Mouse (Mus musculus): ENCODE results near the gene Foxo1. TPM values are rescaled to one million over a fixed set of nuclear protein-coding genes. Genes with fewer than 3 reads are reported as not detected.

Gene Foxo1
- polyA plus RNA-seq, 1 experiment from 2014 or later: 3.0 TPM

DNA sequence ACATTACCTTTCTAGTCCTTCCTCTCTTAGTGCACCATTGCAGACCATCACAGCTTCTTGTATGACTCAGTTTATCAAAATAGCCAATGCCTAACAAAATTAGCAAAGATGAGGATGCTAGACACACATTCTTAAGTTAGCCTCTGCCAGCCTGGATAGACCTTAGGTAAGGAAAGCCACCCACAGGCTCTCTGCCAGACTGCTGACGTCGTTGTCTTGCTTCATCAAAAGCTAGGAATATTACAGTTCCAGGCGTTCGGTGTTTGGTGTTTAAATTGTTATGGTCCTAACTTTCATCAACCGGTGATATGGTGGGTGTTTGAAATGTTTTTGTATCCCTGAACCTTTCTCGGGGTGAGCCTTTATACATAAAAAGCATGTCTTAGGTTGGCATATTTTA is 96.4 kb downstream of the Foxo1 start:
- no peaks in the 10 kb centered on the region for H3K36me3 ChIP-seq (ENCODE audit: control insufficient read depth, insufficient read depth, low read length)
- H3K27ac ChIP-seq (ENCODE audit: low read depth, low read length): no peak overlapping the region
- no peaks in the 10 kb centered on the region for H3K9me3 ChIP-seq (ENCODE audit: control insufficient read depth, low read length)
- H3K27me3 ChIP-seq (ENCODE audit: control insufficient read depth, insufficient read depth, low read length): no peaks in the 10 kb centered on the region
- no peak for ATAC-seq (ENCODE audit: low FRiP score)
- WGBS: 88% methylated on average over 6 of the region's 6 CpGs
- no peak for DNase-seq (ENCODE audit: low spot score, missing footprints)
- H3K4me3 ChIP-seq (ENCODE audit: low read depth, low read length): no peak overlapping the region
- no peaks in the 10 kb centered on the region for H3K4me1 ChIP-seq (ENCODE audit: control insufficient read depth, insufficient read depth, low read length)
- no peak overlapping the region for H3K9ac ChIP-seq (ENCODE audit: low read length)
- H3K4me2 ChIP-seq: no peak overlapping the region

DNA sequence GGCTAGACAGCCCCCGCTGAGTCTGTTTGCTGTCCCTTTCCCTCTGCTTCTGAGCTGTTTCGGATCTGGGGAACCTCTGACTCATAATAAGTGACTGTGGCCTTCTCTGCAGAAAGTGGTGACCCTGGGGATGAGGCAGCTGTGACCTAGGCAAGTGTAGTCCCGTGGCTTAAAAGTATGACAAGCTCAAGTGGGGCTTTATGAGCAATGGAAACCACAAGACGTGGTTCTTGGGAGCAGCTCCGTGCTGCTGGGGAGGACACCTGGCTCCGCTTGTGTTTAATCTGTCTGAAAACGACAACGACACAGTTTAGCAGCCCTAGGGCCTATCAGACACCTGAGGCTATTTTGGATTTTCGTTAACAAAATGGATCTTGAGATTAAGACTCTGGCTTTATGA is 101.1 kb downstream of the Foxo1 start:
- DNase-seq (ENCODE audit: low spot score, missing footprints): no peak
- H3K9me3 ChIP-seq (ENCODE audit: control insufficient read depth, low read length): no peaks in the 10 kb centered on the region

DNA sequence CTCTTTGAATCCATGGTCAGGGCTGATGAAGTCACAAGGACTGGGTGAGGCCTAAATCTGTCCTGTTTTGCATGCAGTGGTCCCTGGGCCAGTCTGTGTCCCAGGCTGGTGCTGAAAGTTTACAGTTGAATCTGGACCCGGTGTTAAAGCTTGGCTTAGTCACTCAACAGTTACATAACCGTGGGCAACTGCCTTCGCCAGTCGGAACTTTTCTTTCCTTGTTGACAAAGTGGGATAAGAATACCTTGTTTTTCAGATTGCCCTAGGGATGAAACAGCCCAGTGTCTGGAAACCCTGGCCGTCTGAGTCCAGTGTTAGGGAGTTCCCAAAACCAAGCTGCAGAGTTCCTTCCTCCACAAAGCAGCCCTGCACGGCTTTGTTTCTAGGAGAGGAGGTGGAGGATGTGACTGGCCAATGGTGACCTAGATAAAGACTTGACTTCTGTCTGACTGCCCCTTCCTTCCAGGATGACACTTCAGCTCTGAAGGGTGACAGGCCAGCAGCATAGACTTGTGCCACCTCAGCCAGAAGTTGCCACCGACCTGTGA is 101.8 kb downstream of the Foxo1 start:
- Histone ChIP-seq H3K27me3 (ENCODE audit: control insufficient read depth, insufficient read depth, low read length) (no peaks in the 10 kb centered on the region), H3K9me3 (ENCODE audit: control insufficient read depth, low read length) (no peaks in the 10 kb centered on the region), H3K4me3 (ENCODE audit: low read depth, low read length) (no peak overlapping the region), H3K4me2 (no peak overlapping the region), H3K9ac (ENCODE audit: low read length) (no peak overlapping the region), H3K4me1 (ENCODE audit: control insufficient read depth, insufficient read depth, low read length) (no peaks in the 10 kb centered on the region), H3K36me3 (ENCODE audit: control insufficient read depth, insufficient read depth, low read length) (no peaks in the 10 kb centered on the region), H3K27ac (ENCODE audit: low read depth, low read length) (no peak overlapping the region)
- peak; percentile 81 for DNase-seq (ENCODE audit: low spot score, missing footprints)
- WGBS: 82% methylated on average over 7 of the region's 7 CpGs
- ATAC-seq (ENCODE audit: low FRiP score): no peak

More for the DNA sequence above, 101.1 kb downstream of the Foxo1 start:
- no peak for ATAC-seq (ENCODE audit: low FRiP score)
- H3K4me2 ChIP-seq: no peak overlapping the region
- no peak overlapping the region for H3K9ac ChIP-seq (ENCODE audit: low read length)
- H3K36me3 ChIP-seq (ENCODE audit: control insufficient read depth, insufficient read depth, low read length): no peaks in the 10 kb centered on the region
- 91% methylated on average over 9 of the region's 9 CpGs for WGBS
- no peaks in the 10 kb centered on the region for H3K4me1 ChIP-seq (ENCODE audit: control insufficient read depth, insufficient read depth, low read length)
- no peak overlapping the region for H3K27ac ChIP-seq (ENCODE audit: low read depth, low read length)
- no peaks in the 10 kb centered on the region for H3K27me3 ChIP-seq (ENCODE audit: control insufficient read depth, insufficient read depth, low read length)
- no peak overlapping the region for H3K4me3 ChIP-seq (ENCODE audit: low read depth, low read length)

DNA sequence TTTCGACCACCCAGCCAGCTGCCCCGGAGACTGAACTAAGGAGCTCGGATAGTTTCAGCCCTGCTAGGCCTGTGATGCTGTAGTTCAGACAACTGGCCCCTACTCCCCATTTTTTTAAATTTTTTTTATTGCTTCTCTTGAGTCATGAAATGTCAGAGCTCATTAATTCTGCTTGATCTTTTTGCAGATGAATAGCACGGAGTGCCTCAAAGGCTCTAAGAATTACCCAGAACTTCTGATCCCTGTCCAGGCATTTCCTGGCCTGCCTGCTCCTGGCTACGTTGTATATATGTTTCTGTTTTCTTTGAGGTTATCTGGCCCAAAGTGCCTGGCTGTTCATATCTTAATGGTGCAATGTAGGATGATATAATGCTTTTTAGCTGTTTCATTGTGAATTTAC is 108.8 kb downstream of the Foxo1 start:
- DNase-seq (ENCODE audit: low spot score, missing footprints): no peak
- ATAC-seq (ENCODE audit: low FRiP score): no peak
- H3K9ac ChIP-seq (ENCODE audit: low read length): no peak overlapping the region
- H3K9me3 ChIP-seq (ENCODE audit: control insufficient read depth, low read length): no peaks in the 10 kb centered on the region
- H3K27ac ChIP-seq (ENCODE audit: low read depth, low read length): no peak overlapping the region
- WGBS: 82% methylated on average over 5 of the region's 5 CpGs
- H3K36me3 ChIP-seq (ENCODE audit: control insufficient read depth, insufficient read depth, low read length): no peaks in the 10 kb centered on the region
- no peak overlapping the region for H3K4me2 ChIP-seq
- no peaks in the 10 kb centered on the region for H3K4me1 ChIP-seq (ENCODE audit: control insufficient read depth, insufficient read depth, low read length)
- no peak overlapping the region for H3K4me3 ChIP-seq (ENCODE audit: low read depth, low read length)
- H3K27me3 ChIP-seq (ENCODE audit: control insufficient read depth, insufficient read depth, low read length): no peaks in the 10 kb centered on the region

DNA sequence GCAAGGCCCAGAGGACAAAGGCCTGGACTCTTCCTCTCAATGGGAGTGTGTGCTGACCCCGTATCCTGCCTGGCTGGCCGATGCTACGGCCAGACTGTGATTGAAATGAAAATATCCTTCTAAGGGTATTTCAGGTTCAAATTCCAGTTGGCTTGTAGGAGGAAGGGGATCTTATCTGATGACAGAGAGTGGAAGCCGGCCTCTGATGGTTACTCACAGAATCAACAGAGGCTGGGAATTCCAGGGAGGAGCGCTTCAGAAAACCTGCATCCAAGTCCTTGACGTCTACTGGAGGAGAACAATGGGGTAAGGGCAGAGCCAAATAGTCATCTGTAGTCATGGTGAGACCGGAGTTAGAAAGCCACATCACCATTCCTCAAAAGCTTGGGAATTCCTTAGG is 115.2 kb downstream of the Foxo1 start:
- no peak for ATAC-seq (ENCODE audit: low FRiP score)
- H3K9ac ChIP-seq (ENCODE audit: low read length): no peak overlapping the region
- H3K27ac ChIP-seq (ENCODE audit: low read depth, low read length): no peak overlapping the region
- no peak overlapping the region for H3K4me2 ChIP-seq
- no peaks in the 10 kb centered on the region for H3K9me3 ChIP-seq (ENCODE audit: control insufficient read depth, low read length)
- no peak overlapping the region for H3K4me3 ChIP-seq (ENCODE audit: low read depth, low read length)
- H3K27me3 ChIP-seq (ENCODE audit: control insufficient read depth, insufficient read depth, low read length): no peaks in the 10 kb centered on the region
- WGBS: 82% methylated on average over 7 of the region's 7 CpGs
- H3K4me1 ChIP-seq (ENCODE audit: control insufficient read depth, insufficient read depth, low read length): no peaks in the 10 kb centered on the region
- DNase-seq (ENCODE audit: low spot score, missing footprints): no peak
- no peaks in the 10 kb centered on the region for H3K36me3 ChIP-seq (ENCODE audit: control insufficient read depth, insufficient read depth, low read length)

DNA sequence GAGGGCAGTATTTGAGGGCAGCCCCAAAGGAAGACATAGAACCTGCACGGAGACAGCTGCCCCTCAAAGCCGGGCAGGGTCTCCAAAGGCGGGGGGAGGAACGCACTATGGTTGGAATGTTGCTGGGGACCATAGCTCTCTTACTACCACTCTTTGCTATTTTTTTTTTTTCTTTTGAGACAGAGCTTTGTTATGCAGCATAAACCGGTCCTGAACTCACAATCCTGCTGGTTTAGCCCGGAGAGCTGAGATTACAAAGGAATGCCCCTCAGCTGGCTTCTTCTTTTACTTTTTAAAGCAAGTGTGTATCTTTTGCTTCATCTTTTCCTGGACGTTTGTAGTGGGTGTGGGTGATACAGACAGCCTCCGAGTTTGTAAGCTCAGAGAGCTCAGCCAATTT is 118.2 kb downstream of the Foxo1 start:
- Histone ChIP-seq H3K27ac (ENCODE audit: low read depth, low read length) (no peak overlapping the region), H3K4me1 (ENCODE audit: control insufficient read depth, insufficient read depth, low read length) (no peaks in the 10 kb centered on the region), H3K4me2 (no peak overlapping the region), H3K27me3 (ENCODE audit: control insufficient read depth, insufficient read depth, low read length) (no peaks in the 10 kb centered on the region), H3K4me3 (ENCODE audit: low read depth, low read length) (no peak overlapping the region), H3K36me3 (ENCODE audit: control insufficient read depth, insufficient read depth, low read length) (no peaks in the 10 kb centered on the region), H3K9me3 (ENCODE audit: control insufficient read depth, low read length) (no peaks in the 10 kb centered on the region), H3K9ac (ENCODE audit: low read length) (no peak overlapping the region)
- ATAC-seq (ENCODE audit: low FRiP score) (no peak), DNase-seq (ENCODE audit: low spot score, missing footprints) (no peak)
- WGBS: 38% methylated on average over 8 of the region's 8 CpGs

DNA sequence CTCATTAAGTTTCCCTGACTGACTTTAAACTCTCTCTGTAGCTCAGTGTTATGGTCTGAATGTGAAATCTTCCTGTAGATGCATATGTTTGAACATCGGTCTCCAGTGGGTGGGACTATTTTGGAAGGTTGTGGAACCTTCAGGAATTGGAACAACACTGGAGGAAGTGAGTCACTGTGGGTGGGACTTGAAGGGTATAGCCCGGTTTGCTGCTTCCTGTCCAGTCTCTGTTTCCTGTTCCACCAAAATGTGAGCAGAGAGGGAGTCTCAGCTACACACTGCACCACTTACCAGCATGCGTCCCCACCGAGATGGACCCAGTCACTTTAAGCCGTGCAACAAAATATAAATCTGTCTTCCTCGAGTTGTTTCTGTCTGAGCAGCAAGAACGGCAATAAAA is 122.2 kb downstream of the Foxo1 start:
- no peak overlapping the region for H3K4me3 ChIP-seq (ENCODE audit: low read depth, low read length)
- 90% methylated on average over 7 of the region's 7 CpGs for WGBS
- no peaks in the 10 kb centered on the region for H3K36me3 ChIP-seq (ENCODE audit: control insufficient read depth, insufficient read depth, low read length)
- H3K27me3 ChIP-seq (ENCODE audit: control insufficient read depth, insufficient read depth, low read length): no peaks in the 10 kb centered on the region
- no peak overlapping the region for H3K27ac ChIP-seq (ENCODE audit: low read depth, low read length)
- H3K9me3 ChIP-seq (ENCODE audit: control insufficient read depth, low read length): no peaks in the 10 kb centered on the region
- no peak for DNase-seq (ENCODE audit: low spot score, missing footprints)
- H3K4me2 ChIP-seq: no peak overlapping the region
- no peak for ATAC-seq (ENCODE audit: low FRiP score)
- H3K9ac ChIP-seq (ENCODE audit: low read length): no peak overlapping the region
- H3K4me1 ChIP-seq (ENCODE audit: control insufficient read depth, insufficient read depth, low read length): no peaks in the 10 kb centered on the region

DNA sequence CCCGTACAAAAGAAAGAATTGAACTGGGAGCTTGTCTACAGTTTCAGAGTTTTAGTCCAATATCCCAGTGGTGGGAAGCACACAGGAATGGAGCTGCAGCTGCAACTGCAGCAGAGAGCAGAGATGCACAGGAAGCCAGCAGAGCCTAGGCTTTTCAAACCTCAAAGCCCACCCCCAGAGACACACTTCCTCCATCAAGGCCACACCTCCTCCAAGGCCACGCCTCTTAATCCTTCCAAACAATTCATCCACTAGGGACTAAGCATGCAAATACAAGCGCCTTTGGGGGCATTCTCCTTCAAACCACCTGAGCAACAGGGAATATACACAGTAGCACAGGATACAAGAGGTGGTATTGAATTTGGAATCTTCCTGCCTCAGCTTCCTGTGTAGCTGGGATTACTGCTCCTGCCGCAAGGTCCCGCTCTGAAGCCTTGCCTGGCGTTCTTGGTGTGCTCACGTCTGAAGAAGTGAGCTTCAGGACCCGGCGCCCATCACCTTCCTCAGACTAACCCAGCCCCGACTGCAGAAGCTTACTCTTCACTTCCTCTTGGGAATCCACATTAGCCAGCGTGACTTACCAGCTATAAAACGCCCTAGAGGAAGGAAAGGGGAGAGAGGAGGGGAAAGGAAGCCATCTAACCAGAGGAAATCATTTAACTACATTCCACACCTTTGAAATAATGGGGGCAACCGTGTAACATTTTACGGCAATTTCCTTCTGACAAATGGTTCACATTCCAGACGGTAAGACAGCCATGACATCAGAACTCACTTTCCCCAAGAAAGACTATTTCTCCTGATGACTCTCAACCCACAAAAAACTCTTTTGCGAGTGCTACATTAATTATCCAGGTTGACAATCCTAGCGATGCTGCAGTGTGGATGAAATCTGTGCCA is 122.9 kb downstream of the Foxo1 start:
- 86% methylated on average over 17 of the region's 17 CpGs for WGBS
- Histone ChIP-seq H3K4me3 (ENCODE audit: low read depth, low read length) (no peak overlapping the region), H3K4me2 (no peak overlapping the region), H3K9me3 (ENCODE audit: control insufficient read depth, low read length) (no peaks in the 10 kb centered on the region), H3K4me1 (ENCODE audit: control insufficient read depth, insufficient read depth, low read length) (no peaks in the 10 kb centered on the region), H3K9ac (ENCODE audit: low read length) (no peak overlapping the region), H3K36me3 (ENCODE audit: control insufficient read depth, insufficient read depth, low read length) (no peaks in the 10 kb centered on the region), H3K27ac (ENCODE audit: low read depth, low read length) (no peak overlapping the region), H3K27me3 (ENCODE audit: control insufficient read depth, insufficient read depth, low read length) (no peaks in the 10 kb centered on the region)
- ATAC-seq (ENCODE audit: low FRiP score) (no peak), DNase-seq (ENCODE audit: low spot score, missing footprints) (no peak)

DNA sequence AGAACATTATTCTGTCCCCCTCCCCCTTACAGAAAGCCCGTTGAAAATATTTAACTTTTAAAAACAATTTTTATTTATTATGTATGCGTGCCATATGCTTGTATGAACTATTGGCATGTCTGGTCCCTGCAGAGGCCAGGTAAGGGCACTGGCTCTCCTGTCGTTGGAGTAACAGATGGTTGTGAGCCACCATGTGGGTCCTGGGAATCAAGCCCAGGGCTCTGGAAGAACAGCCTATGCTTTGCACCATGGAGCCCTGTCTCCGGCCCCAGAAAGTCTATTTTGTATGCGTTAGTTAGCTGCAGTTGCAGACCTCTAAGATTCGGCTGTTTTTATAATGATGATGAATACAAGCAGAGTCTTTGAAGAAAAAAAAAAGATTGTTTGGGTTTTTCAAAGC is 123.8 kb downstream of the Foxo1 start:
- no peaks in the 10 kb centered on the region for H3K27me3 ChIP-seq (ENCODE audit: control insufficient read depth, insufficient read depth, low read length)
- H3K4me3 ChIP-seq (ENCODE audit: low read depth, low read length): no peak overlapping the region
- H3K4me2 ChIP-seq: no peak overlapping the region
- H3K9me3 ChIP-seq (ENCODE audit: control insufficient read depth, low read length): no peaks in the 10 kb centered on the region
- no peaks in the 10 kb centered on the region for H3K4me1 ChIP-seq (ENCODE audit: control insufficient read depth, insufficient read depth, low read length)
- no peak overlapping the region for H3K27ac ChIP-seq (ENCODE audit: low read depth, low read length)
- ATAC-seq (ENCODE audit: low FRiP score): no peak
- no peaks in the 10 kb centered on the region for H3K36me3 ChIP-seq (ENCODE audit: control insufficient read depth, insufficient read depth, low read length)
- no peak for DNase-seq (ENCODE audit: low spot score, missing footprints)
- no peak overlapping the region for H3K9ac ChIP-seq (ENCODE audit: low read length)
- 82% methylated on average over 6 of the region's 6 CpGs for WGBS
